Mouse (Mus musculus): Measurements from ENCODE around the gene Sec31a. TPM values are rescaled to one million over a fixed set of nuclear protein-coding genes. Genes with fewer than 3 reads are reported as not detected.

Sec31a gene
- total and polyA plus RNA-seq, 3 experiments: 61.2 to 165 TPM; not detected in 1

DNA sequence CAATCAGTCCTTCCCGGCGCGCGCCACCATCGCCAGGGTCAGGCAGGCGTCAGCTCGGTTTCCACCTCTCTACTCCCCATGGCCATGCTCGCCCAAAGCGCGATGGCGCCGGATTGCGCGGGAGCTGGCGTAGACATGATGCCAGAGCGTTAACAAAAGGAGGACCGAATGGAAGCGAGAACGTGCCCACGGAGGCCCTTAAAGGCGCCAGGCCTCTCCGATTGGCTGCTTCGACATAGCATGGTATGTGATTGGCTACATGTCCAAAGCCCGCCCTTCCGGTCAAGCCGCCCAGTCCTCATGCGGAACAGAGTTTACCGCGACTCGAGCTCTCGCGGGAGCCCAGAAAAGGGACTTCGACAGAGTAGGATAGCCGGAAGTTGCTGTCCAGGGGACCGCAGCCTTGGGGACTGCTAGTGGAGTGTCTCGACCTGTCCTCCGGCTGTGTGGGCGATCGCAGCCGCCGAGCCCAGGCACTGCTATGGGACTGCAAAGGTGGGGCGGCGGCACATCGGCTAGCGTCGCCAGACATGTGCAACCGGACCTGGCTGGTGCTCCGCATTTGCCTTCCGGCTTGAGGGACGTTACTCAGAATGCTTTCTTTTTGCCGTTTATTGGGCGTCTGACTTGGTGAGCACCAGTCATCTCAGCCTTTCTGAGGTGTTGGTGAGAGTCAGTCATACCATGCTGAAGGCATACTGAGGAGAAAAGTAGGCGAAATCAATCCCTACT, 13.5 kb upstream of the Sec31a start (continued):
- TF ChIP-seq ZNF384 (IDR thresholded peaks at IDR 0.05; ENCODE audit: low read depth, low read length) (no peak), ZMIZ1 (IDR thresholded peaks at IDR 0.05; ENCODE audit: low read depth, low read length) (peak; percentile 93; the same call in 1 of the 2 replicates), POLR2AphosphoS2 (IDR thresholded peaks at IDR 0.05; ENCODE audit: low read length) (peak; percentile 97)

DNA sequence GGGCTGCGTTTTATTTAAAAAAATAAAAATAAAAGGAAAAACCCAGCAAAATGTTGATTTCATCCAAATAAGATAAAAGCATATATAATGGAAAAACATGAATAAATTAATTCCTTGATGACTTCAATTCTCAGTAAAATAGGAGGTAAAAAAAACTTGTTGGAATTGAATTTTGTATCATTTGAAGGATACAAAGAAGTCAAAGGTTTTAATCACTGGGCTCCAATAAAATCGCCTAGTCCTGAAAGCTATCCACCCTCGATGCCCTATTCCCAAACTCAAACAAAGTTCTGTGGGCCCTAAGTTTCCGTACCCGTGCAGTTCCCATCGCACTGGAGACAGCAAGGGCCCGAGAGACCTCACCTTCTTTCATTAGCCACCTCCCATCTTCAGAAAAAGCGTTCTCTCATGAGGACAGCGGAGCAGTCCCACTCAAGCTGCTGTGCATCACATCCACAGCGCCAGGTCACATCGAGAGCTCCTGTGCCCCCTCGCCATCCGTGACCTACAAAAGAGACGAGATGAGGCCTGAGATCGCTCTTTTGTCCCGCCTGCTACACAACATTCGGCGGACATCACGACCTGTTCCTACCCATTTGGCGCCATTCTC, 12.8 kb upstream of the Sec31a start:
- Histone ChIP-seq H3K4me3 (ENCODE audit: control insufficient read depth in 1 of 2, insufficient read depth in 1 of 2, low read depth in 2 of 2, low read length in 2 of 2) (peak overlapping the region; percentile 55 to 78), H3K9ac (ENCODE audit: control insufficient read depth, low read depth, low read length, poor library complexity, severe bottlenecking) (peak overlapping the region; percentile 81), H3K4me1 (ENCODE audit: control insufficient read depth in 1 of 2, insufficient read depth in 2 of 2, low read length in 2 of 2) (peaks cover 13 to 40% of the 10 kb centered on the region in 2 experiments), H3K27ac (ENCODE audit: control insufficient read depth, low read depth, low read length) (peak overlapping the region; percentile 84), H3K9me3 (replicated peaks; ENCODE audit: insufficient read depth, low read length) (no peaks in the 10 kb centered on the region), H3K27me3 (ENCODE audit: control insufficient read depth in 1 of 2, insufficient read depth in 2 of 2, low read length in 2 of 2) (no peaks in the 10 kb centered on the region), H3K79me2 (ENCODE audit: control insufficient read depth, insufficient read depth, low read length, poor library complexity) (peaks cover 40% of the 10 kb centered on the region), H3K36me3 (ENCODE audit: control insufficient read depth in 1 of 2, insufficient read depth in 2 of 2, low read length in 2 of 2) (peaks cover 5 to 49% of the 10 kb centered on the region in 2 experiments)
- DNase-seq (ENCODE audit: low read depth, low spot score): no peak
- peak; percentile 84 for TF ChIP-seq CHD1 (IDR thresholded peaks at IDR 0.05; ENCODE audit: low read depth, low read length)
- TF ChIP-seq SIN3A (IDR thresholded peaks at IDR 0.05; ENCODE audit: low read length): no peak; the same call in 1 of the 2 replicates

DNA sequence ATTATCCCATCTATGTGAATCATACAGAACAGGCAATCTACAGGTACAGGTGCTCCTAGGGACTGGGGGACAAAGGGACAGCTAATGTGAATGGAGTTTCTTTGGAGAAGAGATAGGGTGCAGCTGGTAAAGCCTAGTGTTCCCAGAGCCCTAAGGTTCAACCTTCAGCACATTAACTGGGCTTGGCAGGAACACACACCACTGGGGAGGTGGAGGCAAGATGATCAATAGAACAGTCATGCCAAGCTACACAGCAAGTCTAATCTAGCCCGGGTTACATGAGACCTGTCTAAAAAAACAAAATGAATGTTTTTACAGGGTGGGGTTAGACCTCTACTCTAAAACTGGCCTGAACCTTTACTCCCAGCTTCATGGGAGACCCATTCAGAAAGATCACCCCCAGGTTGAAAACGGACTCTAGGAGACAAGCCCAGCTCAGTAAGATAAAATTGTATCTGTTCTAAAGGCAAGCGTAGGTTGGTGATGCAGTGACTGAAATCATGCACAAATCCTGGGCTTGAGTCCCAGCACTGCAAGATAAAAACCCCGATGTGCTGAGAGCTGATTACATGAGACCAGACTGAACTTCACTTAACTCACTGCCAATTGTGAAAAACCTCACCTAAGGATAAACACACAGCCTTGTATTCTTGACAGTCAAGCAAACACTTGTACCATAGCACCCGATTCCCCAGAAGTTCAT, 12.1 kb upstream of the Sec31a start:
- peaks cover 42% of the 10 kb centered on the region for H3K79me2 ChIP-seq (ENCODE audit: control insufficient read depth, insufficient read depth, low read length, poor library complexity)
- H3K9me3 ChIP-seq (replicated peaks; ENCODE audit: insufficient read depth, low read length): no peaks in the 10 kb centered on the region
- TF ChIP-seq RCOR1 (IDR thresholded peaks at IDR 0.05; ENCODE audit: low read depth, low read length) (peak; percentile 99), TCF12 (IDR thresholded peaks at IDR 0.05; ENCODE audit: low read depth, low read length) (peak; percentile 77; the same call in 1 of the 2 replicates), RAD21 (IDR thresholded peaks at IDR 0.05; ENCODE audit: low read depth, low read length) (no peak), EP300 (IDR thresholded peaks at IDR 0.05; ENCODE audit: low read depth in 1 of 2, low read length in 2 of 2) (peak; percentile 7 to 66; a peak in 3 of 4 replicates), ETS1 (IDR thresholded peaks at IDR 0.05; ENCODE audit: low read depth, low read length) (peak; percentile 63), BHLHE40 (IDR thresholded peaks at IDR 0.05; ENCODE audit: borderline replicate concordance, low read depth, low read length) (no peak), MXI1 (IDR thresholded peaks at IDR 0.05; ENCODE audit: low read depth, low read length) (peak; percentile 78; the same call in 1 of the 2 replicates), TAL1 (IDR thresholded peaks at IDR 0.05; ENCODE audit: low read length) (peak; percentile 26; the same call in 1 of the 2 replicates), POLR2A (IDR thresholded peaks at IDR 0.05; ENCODE audit: control insufficient read depth in 1 of 2, insufficient read depth in 1 of 2, low read depth in 1 of 2, low read length in 2 of 2, poor library complexity in 1 of 2) (no peak), GATA1 (IDR thresholded peaks at IDR 0.05; ENCODE audit: low read depth, low read length) (peak; percentile 81), MAX (IDR thresholded peaks at IDR 0.05; ENCODE audit: low read length) (peak; percentile 32)
- peaks cover 6 to 50% of the 10 kb centered on the region in 2 experiments for H3K36me3 ChIP-seq (ENCODE audit: control insufficient read depth in 1 of 2, insufficient read depth in 2 of 2, low read length in 2 of 2)
- H3K4me3 ChIP-seq (ENCODE audit: control insufficient read depth in 1 of 2, insufficient read depth in 1 of 2, low read depth in 2 of 2, low read length in 2 of 2): peak overlapping the region; percentile 51 to 55
- peaks cover 13 to 40% of the 10 kb centered on the region in 2 experiments for H3K4me1 ChIP-seq (ENCODE audit: control insufficient read depth in 1 of 2, insufficient read depth in 2 of 2, low read length in 2 of 2)
- peak overlapping the region; percentile 81 for H3K9ac ChIP-seq (ENCODE audit: control insufficient read depth, low read depth, low read length, poor library complexity, severe bottlenecking)
- H3K27ac ChIP-seq (ENCODE audit: control insufficient read depth, low read depth, low read length): 0 out of 2 replicates have a peak overlapping the region, but pooled peaks have one; percentile 9
- peak; percentile 73 for DNase-seq (ENCODE audit: low read depth, low spot score)
- no peaks in the 10 kb centered on the region for H3K27me3 ChIP-seq (ENCODE audit: control insufficient read depth in 1 of 2, insufficient read depth in 2 of 2, low read length in 2 of 2)
